Mouse (Mus musculus) testis, adult 10 weeks (tissue): ENCODE measurements around the gene Usp17lb. TPM values are rescaled to one million over a fixed set of nuclear protein-coding genes. Genes with fewer than 3 reads are reported as not detected.

Source experiments
- polyA plus RNA-seq: library from polyadenylated mRNA; stranded (reverse); fragments of 350-450 nt; fragmentation: Illumina TruSeq; extraction: RNeasy Lipid Tissue Mini Kit (QIAGEN cat#74804); gene quantifications from one replicate; pipeline ENCODE4 v1.2.3, GENCODE M21; 2014; ENCODE audit warnings: low read depth, low replicate concordance

The Usp17lb gene
- not detected for polyA plus RNA-seq

GRCm38 (mm10) chr7:104842503-104842902 lies at the start of gene Usp17lb:
Usp17lb (minus strand) TSS chr7:104842603.

GRCm38 (mm10) chr7:104877731-104878130 lies 35.3 kb upstream of the Usp17lb start, which contains the start of gene Olfr665:
Olfr665 (plus strand) TSS chr7:104878031.

GRCm38 (mm10) chr7:104856709-104857108 lies 14.3 kb upstream of the Usp17lb start, which contains the start of gene Usp17la:
Usp17la (plus strand) TSS chr7:104857009.

Other genes with a start within 250 kb of the Usp17lb start
- not detected for gene Olfr655, start 240.8 kb downstream of the Usp17lb start, polyA plus RNA-seq
- gene Olfr656, start 228.6 kb downstream of the Usp17lb start, polyA plus RNA-seq = 0.04 TPM
- not detected for gene Olfr657, start 217.8 kb downstream of the Usp17lb start, polyA plus RNA-seq
- gene Olfr658, start 195.3 kb downstream of the Usp17lb start, polyA plus RNA-seq = not detected
- not detected for gene Olfr659, start 175.8 kb downstream of the Usp17lb start, polyA plus RNA-seq
- gene Olfr661, start 156.1 kb downstream of the Usp17lb start, polyA plus RNA-seq = not detected
- gene Usp17le, start 65.1 kb downstream of the Usp17lb start, polyA plus RNA-seq = not detected
- gene Usp17la, start 14.4 kb upstream of the Usp17lb start, polyA plus RNA-seq = not detected
- not detected for gene Olfr665, start 35.4 kb upstream of the Usp17lb start, polyA plus RNA-seq
- gene Olfr666, start 53.3 kb upstream of the Usp17lb start, polyA plus RNA-seq = not detected
- not detected for gene Olfr667, start 78.9 kb upstream of the Usp17lb start, polyA plus RNA-seq
- not detected for gene Olfr668, start 85.5 kb upstream of the Usp17lb start, polyA plus RNA-seq
- gene Olfr669, start 91.6 kb upstream of the Usp17lb start, polyA plus RNA-seq = not detected
- not detected for gene Olfr670, start 120.0 kb upstream of the Usp17lb start, polyA plus RNA-seq
- gene Olfr671, start 136.5 kb upstream of the Usp17lb start, polyA plus RNA-seq = not detected
- gene Olfr672, start 159.4 kb upstream of the Usp17lb start, polyA plus RNA-seq = not detected
- gene Olfr675, start 185.9 kb upstream of the Usp17lb start, polyA plus RNA-seq = not detected
- gene Olfr676, start 190.1 kb upstream of the Usp17lb start, polyA plus RNA-seq = not detected
- not detected for gene Olfr677, start 208.8 kb upstream of the Usp17lb start, polyA plus RNA-seq
- not detected for gene Olfr678, start 221.9 kb upstream of the Usp17lb start, polyA plus RNA-seq
- gene Olfr679, start 238.6 kb upstream of the Usp17lb start, polyA plus RNA-seq = not detected